Mouse (Mus musculus) lung, postnatal 25 days (tissue): ENCODE measurements at regions not wholly inside any gene's neighbourhood (a gene's known extent, or its start where the extent isn't known, plus 50 kb on each side); places are given as distances from the start of the nearest gene placed in this dataset.

ENCODE experiments used
- DNase-seq: peaks from one replicate; pipeline ENCODE4 v3.0.0; 2022; ENCODE audit warnings: low spot score

DNA sequence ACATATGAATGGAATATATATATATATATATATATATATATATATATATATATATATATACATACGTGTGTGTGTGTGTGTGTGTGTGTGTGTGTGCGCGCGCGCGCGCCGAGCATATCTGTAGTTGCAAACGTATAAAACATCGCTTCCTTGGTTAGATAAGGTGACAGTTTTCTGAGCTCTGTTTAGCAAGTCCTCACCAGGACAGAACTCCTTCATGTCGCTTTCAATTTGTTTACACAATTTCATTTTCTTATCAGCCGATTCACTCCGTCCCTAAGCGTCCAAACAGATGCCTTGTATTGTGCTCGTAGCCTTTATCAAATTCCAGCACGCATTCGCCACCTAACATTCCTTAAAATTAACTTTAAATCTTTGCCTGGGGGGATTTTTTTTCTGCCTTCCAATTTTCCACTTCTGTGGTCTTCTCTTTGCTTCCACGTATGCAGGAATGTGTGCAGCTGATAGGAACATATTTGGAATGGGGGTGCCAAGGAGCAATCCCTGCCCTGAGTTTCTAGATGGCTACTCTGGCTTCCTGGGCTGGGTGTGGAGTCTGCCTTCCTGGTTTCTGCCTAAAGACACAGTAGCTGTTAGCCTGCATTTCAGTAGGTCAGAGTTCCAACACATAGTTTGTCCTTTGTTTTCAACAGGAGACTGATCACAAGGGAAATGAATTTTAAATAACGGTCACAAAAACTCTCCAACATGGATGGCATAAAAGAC is 575.7 kb downstream of the Robo2 start:
- no peak for DNase-seq

DNA sequence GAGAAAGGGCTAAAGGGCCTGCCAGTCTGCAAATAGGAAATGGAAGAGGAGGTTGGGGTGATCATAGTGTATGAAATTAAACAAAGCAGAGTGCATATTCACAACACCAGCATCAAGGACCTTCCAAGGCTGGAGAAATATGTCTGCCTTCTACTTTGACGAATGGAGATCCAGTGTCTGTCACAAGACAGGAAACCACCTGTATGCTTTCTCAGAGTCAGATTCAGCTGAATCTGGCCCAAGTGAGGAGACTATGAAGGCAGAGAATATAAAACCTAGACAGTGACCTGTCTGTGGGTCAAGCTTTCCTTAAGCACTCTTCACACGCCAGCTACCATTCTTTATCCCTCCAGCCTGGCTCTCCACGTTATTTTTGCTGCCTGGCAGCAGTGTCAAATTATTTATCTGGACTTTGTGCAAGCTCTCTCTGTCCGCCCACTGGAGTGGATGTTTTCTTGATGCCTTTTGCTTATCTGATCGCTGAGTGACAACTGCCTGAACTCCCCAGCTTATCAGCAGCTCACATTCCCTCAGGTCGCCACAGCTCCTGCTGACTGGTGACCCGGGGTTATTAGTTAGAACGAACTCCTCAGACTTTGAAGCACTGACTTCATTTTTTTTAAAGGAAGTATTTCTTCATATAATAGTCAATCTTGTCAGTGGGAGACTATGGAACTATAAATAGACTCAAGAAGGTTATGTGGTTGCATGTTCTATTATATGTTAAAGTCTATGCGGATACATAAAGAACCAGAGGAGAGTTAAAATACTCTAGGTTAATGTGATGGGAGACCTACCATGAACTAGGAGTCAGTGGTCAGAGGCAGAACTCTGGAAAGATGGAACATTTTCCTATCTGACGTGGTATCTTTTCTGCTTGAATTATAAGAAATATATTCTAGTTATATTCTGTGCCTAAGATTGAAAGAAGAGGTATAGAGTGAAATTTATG is 590.0 kb downstream of the Robo2 start:
- DNase-seq, result no peak

DNA sequence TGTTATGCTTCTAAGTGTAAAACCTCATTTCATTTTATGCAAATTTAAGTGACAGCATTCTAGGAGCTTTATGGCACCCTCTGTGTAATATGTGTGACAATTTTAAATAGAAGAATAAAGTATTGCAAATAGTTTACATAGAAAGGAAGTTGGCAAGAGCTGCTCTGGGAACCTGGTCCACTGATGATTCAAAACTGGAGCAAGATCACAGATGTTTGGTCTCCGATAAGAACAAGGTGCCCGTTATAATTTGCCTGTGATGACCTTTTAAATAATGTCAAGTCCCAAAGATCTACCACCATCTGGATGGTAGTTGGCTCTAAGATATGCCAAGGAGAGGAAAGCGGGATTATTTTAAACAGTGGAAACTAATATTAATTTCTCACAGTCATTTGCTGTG is 607.1 kb downstream of the Robo2 start:
- no peak for DNase-seq

DNA sequence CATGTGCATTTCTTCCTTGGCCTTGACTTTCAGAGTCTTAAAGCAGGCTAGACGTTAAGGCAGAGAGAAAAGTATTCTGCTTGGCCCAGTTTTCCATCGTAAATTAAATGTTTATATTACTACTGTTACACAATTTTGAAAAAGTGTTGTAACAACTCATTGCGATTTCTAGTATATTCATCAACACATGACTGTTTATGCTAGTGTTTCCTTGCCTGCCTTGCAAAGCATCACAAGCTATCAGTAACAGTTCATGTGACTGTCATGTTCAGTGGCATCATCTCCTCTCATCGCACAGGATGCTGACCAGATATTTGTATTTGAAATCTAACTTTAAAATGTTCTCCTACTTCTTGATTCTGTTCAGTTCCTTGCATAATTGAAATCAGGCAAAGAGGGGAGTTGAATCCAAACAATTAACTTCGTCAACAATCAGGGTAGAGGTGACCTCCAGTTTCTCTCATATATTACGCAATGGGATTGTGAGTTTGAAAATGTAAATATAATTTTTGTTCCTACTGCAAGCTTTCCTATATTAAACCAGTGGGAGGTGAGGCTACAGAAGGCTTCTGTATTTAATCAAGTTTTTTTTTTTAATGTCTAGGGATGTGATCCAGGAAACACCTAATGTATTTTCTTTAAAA is 615.0 kb downstream of the Robo2 start:
- no peak for DNase-seq

GRCm38 (mm10) chr16:73785074-73785438 is 626.6 kb downstream of the Robo2 start:
- DNase-seq, result no peak

- DNase-seq, result no peak
Measured at GRCm38 (mm10) chr16:73784296-73785073, 627.1 kb downstream of the Robo2 start.

- DNase-seq, result no peak
Measured at GRCm38 (mm10) chr16:73772454-73772853, 639.2 kb downstream of the Robo2 start.

GRCm38 (mm10) chr16:73770440-73770856 is 641.2 kb downstream of the Robo2 start:
- peak; percentile 20 for DNase-seq

GRCm38 (mm10) chr16:73769729-73770128 is 641.9 kb downstream of the Robo2 start:
- peak; percentile 9 for DNase-seq

- DNase-seq, result no peak
Measured at GRCm38 (mm10) chr16:73768706-73769105, 642.9 kb downstream of the Robo2 start.

- DNase-seq, result no peak
Measured at GRCm38 (mm10) chr16:73765184-73765583, 646.4 kb downstream of the Robo2 start.

GRCm38 (mm10) chr16:73760921-73761320 is 650.7 kb downstream of the Robo2 start:
- no peak for DNase-seq

DNA sequence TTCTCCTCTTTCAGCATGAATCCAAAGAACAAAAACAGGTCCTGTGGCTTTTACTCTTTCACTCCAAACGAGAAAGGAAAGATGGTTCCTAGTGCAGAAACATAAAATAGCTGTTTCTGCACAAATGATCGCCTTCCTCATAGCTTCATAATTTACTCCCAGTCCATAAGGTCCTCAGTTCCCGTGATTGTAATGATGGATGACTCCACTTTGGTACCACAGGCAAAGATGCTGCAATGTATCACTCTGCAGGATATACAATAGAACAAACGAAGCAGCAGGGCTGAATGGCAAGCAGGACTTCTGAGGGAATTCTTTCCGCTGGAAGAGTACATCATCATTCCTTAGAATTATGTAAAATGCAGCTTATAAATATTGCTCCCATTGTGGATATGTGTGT is 652.8 kb downstream of the Robo2 start:
- DNase-seq, result no peak

GRCm38 (mm10) chr16:73754302-73754701 is 657.3 kb downstream of the Robo2 start:
- DNase-seq, result no peak

DNA sequence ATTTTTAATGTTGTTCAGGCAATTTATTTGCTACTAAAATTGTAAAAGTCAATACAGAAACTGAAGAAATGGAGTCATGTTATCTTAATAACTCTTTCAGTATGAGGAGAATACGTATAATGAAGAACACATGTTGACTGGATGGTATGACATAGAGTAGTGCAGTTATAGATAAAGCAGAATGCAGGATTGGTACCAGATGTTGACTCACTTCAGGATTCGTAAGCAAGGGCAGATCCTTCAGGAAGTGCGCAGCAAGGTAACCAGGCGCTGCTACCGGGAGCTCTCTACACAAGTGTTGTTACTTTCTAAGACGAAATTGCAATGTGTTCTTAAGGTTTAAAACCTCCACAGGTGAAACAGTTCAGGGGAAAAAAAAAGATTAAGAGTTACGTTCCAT is 683.3 kb downstream of the Robo2 start:
- no peak for DNase-seq

DNA sequence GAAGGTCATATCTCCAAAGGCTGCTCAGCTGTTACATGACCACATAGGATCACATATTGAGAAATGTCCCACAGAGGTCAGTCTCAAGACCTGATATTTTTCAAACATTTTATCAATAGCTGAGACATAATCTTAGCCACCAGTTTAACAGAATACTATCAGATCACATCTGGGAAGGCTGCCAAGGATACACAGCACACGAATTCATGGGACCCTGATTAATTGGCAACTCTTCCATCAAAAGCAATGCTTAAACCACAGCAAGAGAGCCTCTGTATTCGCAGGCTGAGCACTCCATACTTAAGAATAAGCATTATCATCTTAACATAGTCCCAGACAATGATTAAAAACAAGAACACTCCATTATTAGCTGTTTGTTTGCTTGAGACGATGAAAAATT is 691.9 kb downstream of the Robo2 start:
- no peak for DNase-seq

DNA sequence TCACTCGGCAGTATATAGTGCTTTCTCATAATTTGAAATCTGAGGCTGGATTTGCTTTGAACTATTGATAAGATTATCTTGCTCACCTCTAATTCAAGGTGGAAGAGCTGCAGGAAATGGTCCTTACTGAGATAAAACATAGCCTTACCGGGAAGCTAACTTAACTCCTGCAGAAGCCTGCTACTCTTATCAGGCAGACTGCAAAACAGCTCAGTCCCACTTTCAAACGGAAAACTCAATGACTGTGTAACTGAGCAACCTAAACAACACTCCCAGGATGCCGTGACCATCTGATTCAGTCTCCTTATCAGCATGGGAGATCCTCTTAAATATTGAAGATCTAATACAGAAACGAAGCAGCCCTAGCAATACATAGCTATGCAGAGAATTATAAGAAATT is 695.3 kb downstream of the Robo2 start:
- no peak for DNase-seq

DNA sequence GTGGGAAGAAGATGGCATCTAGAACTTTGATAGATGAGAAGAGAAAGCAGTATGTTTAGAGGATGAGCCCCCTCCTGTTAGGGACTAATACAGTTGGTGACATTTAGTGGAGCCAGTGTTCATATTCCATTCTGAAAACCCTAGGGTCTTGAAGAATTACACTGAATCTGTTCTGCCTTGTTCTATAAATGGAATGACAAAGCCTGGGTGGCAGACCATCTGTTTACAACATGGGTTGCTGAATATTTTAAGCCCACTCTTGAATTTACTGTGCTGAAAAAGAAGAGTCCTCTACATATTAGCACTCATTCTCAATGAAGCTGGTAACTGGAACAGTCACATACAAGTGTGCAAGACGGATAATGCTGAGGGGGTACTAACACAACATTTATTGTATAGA is 704.6 kb downstream of the Robo2 start:
- no peak for DNase-seq

DNA sequence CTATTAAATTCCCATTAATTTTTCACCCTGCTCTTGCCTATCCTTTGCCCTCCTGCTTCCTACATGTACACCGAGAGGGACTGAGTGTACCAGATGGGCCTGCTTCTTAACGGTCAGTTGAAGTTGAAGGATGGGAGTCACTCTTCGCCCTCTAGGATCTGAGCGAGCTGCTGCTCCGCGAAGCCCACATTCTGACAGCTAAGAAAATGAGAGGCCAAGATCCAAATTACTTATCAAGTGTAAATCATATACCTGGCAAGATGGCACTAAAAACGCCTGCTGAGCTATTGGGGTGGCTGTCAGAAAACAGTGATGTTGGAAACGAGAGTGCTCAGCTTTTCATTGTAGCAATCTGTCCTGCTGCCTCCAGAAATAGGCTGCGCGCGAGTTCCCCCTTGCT is 722.4 kb downstream of the Robo2 start:
- DNase-seq, result no peak

DNA sequence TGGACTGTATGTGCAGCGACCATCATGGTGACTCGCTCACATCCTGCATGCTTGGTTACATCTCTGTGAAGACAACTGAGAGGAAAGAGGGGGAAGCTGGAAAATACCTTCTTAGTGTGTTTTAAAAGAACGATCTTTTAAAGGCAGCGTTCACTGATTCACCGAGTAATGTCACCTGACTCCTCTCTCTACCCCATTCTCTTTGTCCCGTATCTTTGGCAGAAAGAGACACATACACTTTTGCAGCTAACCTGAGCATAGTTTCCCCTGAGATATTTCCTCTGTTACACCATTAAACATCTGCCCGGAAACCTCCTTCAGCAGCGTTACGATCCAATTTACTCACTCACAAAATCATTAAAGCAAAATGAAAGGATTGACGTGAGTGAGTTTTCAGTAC is 731.8 kb downstream of the Robo2 start:
- no peak for DNase-seq

DNA sequence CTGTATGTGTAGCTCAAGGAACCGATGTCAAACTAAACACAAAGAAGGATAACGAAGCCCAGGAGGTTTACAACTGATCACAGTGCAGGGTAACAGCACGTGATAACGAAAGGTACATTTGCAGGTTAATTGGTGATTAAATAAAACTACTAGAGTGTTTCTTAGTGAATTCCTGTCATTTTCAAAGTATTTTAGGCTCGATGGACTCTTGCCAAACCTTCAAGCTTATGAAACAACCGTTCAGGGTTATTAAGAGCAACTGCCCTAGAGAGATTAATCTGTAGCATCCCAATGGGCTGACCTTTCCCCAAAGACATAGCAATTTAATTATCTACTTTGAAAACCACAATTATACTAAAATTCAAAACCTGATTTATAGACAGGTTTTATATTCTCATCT is 741.1 kb downstream of the Robo2 start:
- no peak for DNase-seq
